ENCODE assay signal across 8 mouse cellular contexts in genomic region chr17:88439536-88440050, GRCm38 (mm10). TPM values are rescaled to one million over a fixed set of nuclear protein-coding genes. Genes with fewer than 3 reads are reported as not detected.
A peak's percentile ranks its signal among the peaks of the same experiment; 100 is the strongest.
DNase-seq lines count a peak whose midpoint lies in the region; ATAC-seq lines count a peak whose summit lies in the region.

No protein-coding gene starts in this region.

- H3K4me2 ChIP-seq in hindbrain, embryonic 16.5 days (ENCODE audit: low read length): peak overlapping the region; percentile 87

- H3K27me3 ChIP-seq in hindbrain, embryonic 16.5 days (replicated peaks; ENCODE audit: control insufficient read depth, insufficient read depth, low read length): no peaks in the 10 kb centered on the region

- peak overlapping the region; percentile 82 for H3K4me3 ChIP-seq in hindbrain, embryonic 16.5 days (ENCODE audit: low read length)
- H3K4me3 ChIP-seq in macrophage (ENCODE audit: inconsistent target): 0 out of 2 replicates have a peak overlapping the region, but pooled peaks have one; percentile 4

- DNase-seq in CD4-positive, CD25-positive, alpha-beta regulatory T cell, adult 2 months (ENCODE audit: low read depth, low spot score): peak; percentile 27
- DNase-seq in ovary, postnatal 36 days (ENCODE audit: low spot score): peak; percentile 10
- no peak for DNase-seq in ovary, postnatal 10 days (ENCODE audit: low spot score)
- DNase-seq in spleen, postnatal 36 days (ENCODE audit: low spot score in 2 of 2): no peak
- DNase-seq in thymus, postnatal 10 days (ENCODE audit: low spot score in 2 of 2): no peak

- H3K79me2 ChIP-seq in macrophage (ENCODE audit: inconsistent target): peaks cover 31% of the 10 kb centered on the region

- no peaks in the 10 kb centered on the region for H3K9me3 ChIP-seq in hindbrain, embryonic 16.5 days (ENCODE audit: control insufficient read depth, low read length)

- no peaks in the 10 kb centered on the region for H3K36me3 ChIP-seq in hindbrain, embryonic 16.5 days (ENCODE audit: control insufficient read depth, insufficient read depth, low read length)
- H3K36me3 ChIP-seq in macrophage (ENCODE audit: inconsistent target): no peaks in the 10 kb centered on the region

- no peak for ATAC-seq in CD4-positive, CD25-positive, alpha-beta regulatory T cell, adult 4 months
- ATAC-seq in hindbrain, embryonic 16.5 days: no peak

- 85% methylated on average over 12 of the region's 12 CpGs for WGBS in hindbrain, embryonic 16.5 days
- WGBS in macrophage (ENCODE audit: missing documents): 86% methylated on average over 12 of the region's 12 CpGs

- H3K9ac ChIP-seq in hindbrain, embryonic 16.5 days (ENCODE audit: low read depth, low read length): peak overlapping the region; percentile 76; the same call in 1 of the 2 replicates

- H3K27ac ChIP-seq in hindbrain, embryonic 16.5 days (ENCODE audit: low read depth, low read length): no peak overlapping the region
- H3K27ac ChIP-seq in macrophage: no peak overlapping the region

- peaks cover 6% of the 10 kb centered on the region for H3K4me1 ChIP-seq in hindbrain, embryonic 16.5 days (ENCODE audit: control insufficient read depth, insufficient read depth, low read depth, low read length)

RNA-seq across cellular contexts. Expression of gene Foxn2, which starts 0.9 kb away (rescaled TPM):
- polyA plus RNA-seq in CD4-positive, CD25-positive, alpha-beta regulatory T cell, adult 4 months (2017; shearing (Covaris generic)): 10 to 100 TPM; 34.5 to 41.0 TPM
- polyA plus RNA-seq in hindbrain, embryonic 16.5 days (2015; fragmentation: Nextera tagmentation; extraction: Ambion mirVana): 8.2 and 9.7 TPM in 2 replicates
- 100 to 1,000 TPM in 6 of 26 experiments, 10 to 100 TPM in 20; 39.4 to 161 (median 73.4) TPM for total RNA-seq in macrophage (2018; cell fraction: chromatin; rRNA removed)
- 10 to 100 TPM; 20.5 to 51.2 (median 32.9) TPM for total RNA-seq in macrophage (2018; cell fraction: cytosol; rRNA removed)
- total RNA-seq in macrophage (2018; cell fraction: nucleus; rRNA removed): 100 to 1,000 TPM in 2 of 26 experiments, 10 to 100 TPM in 24; 44.0 to 110 (median 74.3) TPM
- polyA plus RNA-seq in macrophage (2018): 16.4 to 21.5 TPM (median 17.1 TPM) in 3 replicates

Comparison
In these comparisons a context has a peak if more than half of its experiments do, and no peak if none do; other contexts are left out.
1. DNase-seq: peak in CD4-positive, CD25-positive, alpha-beta regulatory T cell, adult 2 months (single experiment) and ovary, postnatal 36 days (single experiment); none in ovary, postnatal 10 days (single experiment), spleen, postnatal 36 days (0 of 2) and thymus, postnatal 10 days (0 of 2).